Mouse (Mus musculus): ENCODE measurements around the gene Hs6st3.

DNA sequence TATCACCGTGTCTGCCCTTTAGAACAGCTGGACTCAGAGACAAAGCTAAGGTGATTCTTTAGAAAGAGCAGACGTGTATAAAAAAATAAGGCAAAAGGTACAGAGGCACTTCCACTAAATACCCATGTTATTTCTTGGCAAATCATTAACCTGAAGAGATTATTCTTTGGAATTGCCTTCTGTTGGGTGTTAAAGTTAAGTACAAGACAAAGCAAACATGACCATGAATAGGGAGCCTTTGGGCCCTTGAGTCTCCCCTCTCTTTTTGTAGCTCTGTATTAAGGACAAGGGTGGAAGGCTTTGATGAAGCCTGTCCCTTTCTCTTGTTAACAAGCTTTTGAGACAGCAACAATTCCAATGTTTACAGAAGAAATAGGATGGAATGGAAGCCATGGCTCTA is 241.2 kb downstream of the Hs6st3 start:
- TF ChIP-seq CTCF (IDR thresholded peaks at IDR 0.05; ENCODE audit: low read depth): no peak
- TF ChIP-seq EP300 (optimal IDR thresholded peaks at IDR 0.05): no peak
